Mouse (Mus musculus) heart, adult 2 months (tissue): Measurements from ENCODE around the gene Cyp2d12.

Source experiments
- CTCF ChIP-seq: fragments of 200-600 bp; IDR thresholded peaks from 2 replicates; pipeline ENCODE4 v1.8.1; 2022; ENCODE audit warnings: antibody characterized with exemption, mild to moderate bottlenecking, moderate library complexity
- EP300 ChIP-seq: fragments of 200-500 bp; IDR thresholded peaks from 2 replicates; pipeline ENCODE4 v1.6.1; 2011; ENCODE audit warnings: low read depth, low read length, control low read depth; ENCODE audit not compliant: insufficient read depth
- POLR2A ChIP-seq: fragments of 200-500 bp; IDR thresholded peaks from 2 replicates; pipeline ENCODE4 v1.6.1; 2011; ENCODE audit warnings: mild to moderate bottlenecking, low read depth, low read length, control low read depth; ENCODE audit not compliant: insufficient read depth

GRCm38 (mm10) chr15:82579071-82579470, 24.2 kb downstream of the Cyp2d12 start:
- TF ChIP-seq EP300: no peak
- no peak for TF ChIP-seq CTCF
- TF ChIP-seq POLR2A: no peak
